Mouse (Mus musculus): Measurements from ENCODE around the gene Srcap. TPM values are rescaled to one million over a fixed set of nuclear protein-coding genes. Genes with fewer than 3 reads are reported as not detected.
A peak's percentile ranks its signal among the peaks of the same experiment; 100 is the strongest.
"Not testable (repeated sequence)": the region's sequence is repeated elsewhere in the genome, so short reads cannot be mapped to it uniquely, and the experiment has no call there.

Srcap gene
- total and polyA plus RNA-seq, 2 experiments from 2014 or later: 30.4 to 31.7 TPM

- TF ChIP-seq CTCF (IDR thresholded peaks at IDR 0.05): no peak
- no peak overlapping the region for H3K27ac ChIP-seq (ENCODE audit: low read depth, low read length)
- no peak for ATAC-seq (ENCODE audit: low FRiP score)
- no peak overlapping the region for H3K9ac ChIP-seq (replicated peaks; ENCODE audit: low read length, poor library complexity, severe bottlenecking)
- H3K4me3 ChIP-seq (ENCODE audit: low read depth, low read length): no peak overlapping the region
- no peak for DNase-seq (ENCODE audit: low spot score)
- H3K9me3 ChIP-seq (ENCODE audit: low read length): no peaks in the 10 kb centered on the region
- no peaks in the 10 kb centered on the region for H3K27me3 ChIP-seq (ENCODE audit: insufficient read depth, low read length)
- peaks cover 19% of the 10 kb centered on the region for H3K36me3 ChIP-seq (ENCODE audit: insufficient read depth, low read length)
- H3K4me2 ChIP-seq (ENCODE audit: low read depth, low read length, poor library complexity, severe bottlenecking): no peak overlapping the region
- no peaks in the 10 kb centered on the region for H3K4me1 ChIP-seq (ENCODE audit: insufficient read depth, low read length)
Measured at GRCm38 (mm10) chr7:127494648-127495047, 17.1 kb upstream of the Srcap start.

GRCm38 (mm10) chr7:127497382-127497781 lies 14.4 kb upstream of the Srcap start:
- H3K9me3 ChIP-seq (ENCODE audit: low read length): no peaks in the 10 kb centered on the region
- no peak overlapping the region for H3K9ac ChIP-seq (replicated peaks; ENCODE audit: low read length, poor library complexity, severe bottlenecking)
- WGBS: 88% methylated on average over 2 of the region's 2 CpGs
- H3K27me3 ChIP-seq (ENCODE audit: insufficient read depth, low read length): no peaks in the 10 kb centered on the region
- H3K27ac ChIP-seq (ENCODE audit: low read depth, low read length): no peak overlapping the region
- DNase-seq (ENCODE audit: low spot score): no peak
- H3K36me3 ChIP-seq (ENCODE audit: insufficient read depth, low read length): no peaks in the 10 kb centered on the region
- ATAC-seq (ENCODE audit: low FRiP score): no peak
- no peak overlapping the region for H3K4me3 ChIP-seq (ENCODE audit: low read depth, low read length)
- no peaks in the 10 kb centered on the region for H3K4me1 ChIP-seq (ENCODE audit: insufficient read depth, low read length)
- no peak overlapping the region for H3K4me2 ChIP-seq (ENCODE audit: low read depth, low read length, poor library complexity, severe bottlenecking)
- TF ChIP-seq CTCF (IDR thresholded peaks at IDR 0.05): no peak

- H3K36me3 ChIP-seq (ENCODE audit: insufficient read depth, low read length): no peaks in the 10 kb centered on the region
- WGBS: 42% methylated on average over 3 of the region's 3 CpGs
- H3K27me3 ChIP-seq (ENCODE audit: insufficient read depth, low read length): no peaks in the 10 kb centered on the region
- H3K9ac ChIP-seq (replicated peaks; ENCODE audit: low read length, poor library complexity, severe bottlenecking): no peak overlapping the region
- H3K4me2 ChIP-seq (ENCODE audit: low read depth, low read length, poor library complexity, severe bottlenecking): no peak overlapping the region
- TF ChIP-seq CTCF (IDR thresholded peaks at IDR 0.05): peak; percentile 72
- no peaks in the 10 kb centered on the region for H3K4me1 ChIP-seq (ENCODE audit: insufficient read depth, low read length)
- DNase-seq (ENCODE audit: low spot score): peak; percentile 43
- no peak overlapping the region for H3K27ac ChIP-seq (ENCODE audit: low read depth, low read length)
- no peak for ATAC-seq (ENCODE audit: low FRiP score)
- H3K9me3 ChIP-seq (ENCODE audit: low read length): no peaks in the 10 kb centered on the region
- H3K4me3 ChIP-seq (ENCODE audit: low read depth, low read length): no peak overlapping the region
Measured at GRCm38 (mm10) chr7:127498407-127498806, 13.4 kb upstream of the Srcap start.

- H3K27ac ChIP-seq (ENCODE audit: low read depth, low read length): no peak overlapping the region
- DNase-seq (ENCODE audit: low spot score) (no peak), ATAC-seq (ENCODE audit: low FRiP score) (no peak)
- no peaks in the 10 kb centered on the region for H3K4me1 ChIP-seq (ENCODE audit: insufficient read depth, low read length)
- H3K4me3 ChIP-seq (ENCODE audit: low read depth, low read length): no peak overlapping the region
- no peaks in the 10 kb centered on the region for H3K36me3 ChIP-seq (ENCODE audit: insufficient read depth, low read length)
- 93% methylated on average over 3 of the region's 3 CpGs for WGBS
- no peak overlapping the region for H3K4me2 ChIP-seq (ENCODE audit: low read depth, low read length, poor library complexity, severe bottlenecking)
- TF ChIP-seq CTCF (IDR thresholded peaks at IDR 0.05): no peak
- H3K9me3 ChIP-seq (ENCODE audit: low read length): no peaks in the 10 kb centered on the region
- H3K27me3 ChIP-seq (ENCODE audit: insufficient read depth, low read length): no peaks in the 10 kb centered on the region
- no peak overlapping the region for H3K9ac ChIP-seq (replicated peaks; ENCODE audit: low read length, poor library complexity, severe bottlenecking)
Measured at GRCm38 (mm10) chr7:127508291-127508690, 3.5 kb upstream of the Srcap start.

- not testable (repeated sequence) for H3K9me3 ChIP-seq (ENCODE audit: low read length); H3K9ac ChIP-seq (replicated peaks; ENCODE audit: low read length, poor library complexity, severe bottlenecking); H3K4me3 ChIP-seq (ENCODE audit: low read depth, low read length); ATAC-seq (ENCODE audit: low FRiP score); DNase-seq (ENCODE audit: low spot score); H3K4me2 ChIP-seq (ENCODE audit: low read depth, low read length, poor library complexity, severe bottlenecking); H3K27me3 ChIP-seq (ENCODE audit: insufficient read depth, low read length); H3K4me1 ChIP-seq (ENCODE audit: insufficient read depth, low read length); H3K36me3 ChIP-seq (ENCODE audit: insufficient read depth, low read length); H3K27ac ChIP-seq (ENCODE audit: low read depth, low read length)
- 80% methylated on average over 4 of the region's 4 CpGs for WGBS
Measured at GRCm38 (mm10) chr7:127509830-127510229, 2.0 kb upstream of the Srcap start.

- no peak for ATAC-seq (ENCODE audit: low FRiP score)
- no peaks in the 10 kb centered on the region for H3K27me3 ChIP-seq (ENCODE audit: insufficient read depth, low read length)
- TF ChIP-seq CTCF (IDR thresholded peaks at IDR 0.05): peak; percentile 52
- peak overlapping the region; percentile 98; the same call in 1 of the 2 replicates for H3K27ac ChIP-seq (ENCODE audit: low read depth, low read length)
- DNase-seq (ENCODE audit: low spot score): peak; percentile 27
- H3K4me1 ChIP-seq (ENCODE audit: insufficient read depth, low read length): peaks cover 3% of the 10 kb centered on the region; the same call in 1 of the 2 replicates
- no peak overlapping the region for H3K9ac ChIP-seq (replicated peaks; ENCODE audit: low read length, poor library complexity, severe bottlenecking)
- peak overlapping the region; percentile 75 for H3K4me3 ChIP-seq (ENCODE audit: low read depth, low read length)
- peak overlapping the region; percentile 51 for H3K4me2 ChIP-seq (ENCODE audit: low read depth, low read length, poor library complexity, severe bottlenecking)
- H3K9me3 ChIP-seq (ENCODE audit: low read length): no peaks in the 10 kb centered on the region
- 29% methylated on average over 8 of the region's 8 CpGs for WGBS
- H3K36me3 ChIP-seq (ENCODE audit: insufficient read depth, low read length): peaks cover 11% of the 10 kb centered on the region
Measured at GRCm38 (mm10) chr7:127511241-127511640, 542 bp upstream of the Srcap start.

All from midbrain, postnatal 0 days (tissue).